Mouse (Mus musculus): ENCODE measurements around the gene Wrap73.

Wrap73 gene

DNA sequence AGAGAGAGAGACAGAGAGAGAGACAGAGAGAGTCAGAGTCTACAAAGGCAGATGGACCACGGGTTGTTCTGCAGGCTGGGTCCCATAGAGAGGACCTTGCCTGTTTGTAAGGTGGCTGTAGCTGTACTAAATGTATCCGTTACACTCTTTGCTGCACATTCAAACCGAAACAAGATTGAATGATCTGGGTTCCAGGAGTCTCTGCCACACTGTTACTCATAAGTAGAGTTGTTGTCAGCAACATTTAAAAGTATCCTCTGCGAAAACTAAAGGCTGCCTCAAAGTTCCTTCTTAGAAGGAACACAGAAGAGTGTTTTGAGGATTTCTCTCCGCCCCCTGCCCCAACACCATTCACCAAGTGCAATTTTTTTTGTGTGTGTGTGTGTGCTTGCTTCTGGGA, 5.0 kb upstream of the Wrap73 start:
- in situ Hi-C loops (cut with MboI; ENCODE audit: low sequenced_read_pairs), result no loop called here

- in situ Hi-C loops (cut with MboI; ENCODE audit: low sequenced_read_pairs), result no loop called here
Measured at GRCm38 (mm10) chr4:154139671-154140181, 2.4 kb upstream of the Wrap73 start.

DNA sequence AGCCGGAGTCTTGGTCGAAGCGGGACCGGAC, 2.2 kb upstream of the Wrap73 start, which contains the start of gene Trp73:
Gene Trp73 (minus strand): TSS at position 27 of the 31 bp plus-strand sequence.
- in situ Hi-C loops (cut with MboI; ENCODE audit: low sequenced_read_pairs), result no loop called here

GRCm38 (mm10) chr4:154140213-154141008, 1.8 kb upstream of the Wrap73 start:
- in situ Hi-C loops (cut with MboI; ENCODE audit: low sequenced_read_pairs), result no loop called here

GRCm38 (mm10) chr4:154141009-154141867, 934 bp upstream of the Wrap73 start:
- in situ Hi-C loops (cut with MboI; ENCODE audit: low sequenced_read_pairs), result no loop called here

GRCm38 (mm10) chr4:154144712-154145111, 2.5 kb downstream of the Wrap73 start:
- in situ Hi-C loops (cut with MboI; ENCODE audit: low sequenced_read_pairs), result no loop called here

GRCm38 (mm10) chr4:154146342-154146741, 4.2 kb downstream of the Wrap73 start:
- in situ Hi-C loops (cut with MboI; ENCODE audit: low sequenced_read_pairs), result no loop called here

DNA sequence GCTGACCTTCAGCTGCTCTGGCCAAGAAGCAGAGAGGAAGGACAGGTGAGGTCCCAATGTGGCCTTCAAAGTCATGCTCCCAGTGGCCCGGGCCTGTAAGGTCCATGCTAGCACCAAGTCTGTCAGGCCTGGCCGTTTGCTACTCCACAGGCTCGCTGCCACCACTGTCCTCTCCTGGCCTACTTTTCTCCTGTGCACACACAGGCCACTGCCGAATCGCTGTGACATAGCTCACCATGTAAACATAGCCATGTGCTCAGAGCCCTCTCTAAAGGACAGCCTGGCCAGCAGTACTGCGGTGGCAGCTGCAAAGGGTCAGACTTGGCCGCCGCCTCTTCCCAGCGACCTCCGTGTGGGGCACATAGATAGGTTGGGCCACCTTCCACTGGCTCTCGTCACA, 11.9 kb downstream of the Wrap73 start:
- in situ Hi-C loops (cut with MboI; ENCODE audit: low sequenced_read_pairs), result loop anchor here (25.0 kb wide), 1 partner anchor 908 kb away; the partner anchor contains the start of genes Pex10 and Plch2

- in situ Hi-C loops (cut with MboI; ENCODE audit: low sequenced_read_pairs), result loop anchor here (25.0 kb wide), 1 partner anchor 906 kb away; the partner anchor contains the start of genes Pex10 and Plch2
Measured at GRCm38 (mm10) chr4:154156050-154156449, 13.9 kb downstream of the Wrap73 start.

- in situ Hi-C loops (cut with MboI; ENCODE audit: low sequenced_read_pairs), result loop anchor here (25.0 kb wide), 1 partner anchor 904 kb away; the partner anchor contains the start of genes Pex10 and Plch2
Measured at GRCm38 (mm10) chr4:154157970-154158662, 15.9 kb downstream of the Wrap73 start.

DNA sequence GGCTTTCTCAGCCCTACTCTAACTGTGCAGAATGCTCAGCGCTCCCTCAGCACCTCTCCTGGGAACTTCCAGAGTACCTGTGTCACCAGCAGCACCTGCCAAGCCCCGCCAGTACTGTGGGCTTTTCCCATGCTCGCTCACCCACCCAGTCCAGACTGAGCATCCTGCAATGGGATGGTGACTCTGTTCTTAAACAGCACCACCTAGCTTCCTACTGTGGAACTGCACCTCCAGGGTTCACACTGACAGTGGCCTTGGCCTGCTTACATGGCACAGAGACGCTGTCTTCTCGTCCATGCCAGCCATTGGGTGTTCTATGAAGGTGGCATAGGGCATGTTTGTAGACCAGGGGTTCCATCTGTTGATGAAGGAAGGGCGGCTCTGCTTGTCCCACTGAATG, 16.8 kb downstream of the Wrap73 start:
- in situ Hi-C loops (cut with MboI; ENCODE audit: low sequenced_read_pairs), result loop anchor here (25.0 kb wide), 1 partner anchor 903 kb away; the partner anchor contains the start of genes Pex10 and Plch2

DNA sequence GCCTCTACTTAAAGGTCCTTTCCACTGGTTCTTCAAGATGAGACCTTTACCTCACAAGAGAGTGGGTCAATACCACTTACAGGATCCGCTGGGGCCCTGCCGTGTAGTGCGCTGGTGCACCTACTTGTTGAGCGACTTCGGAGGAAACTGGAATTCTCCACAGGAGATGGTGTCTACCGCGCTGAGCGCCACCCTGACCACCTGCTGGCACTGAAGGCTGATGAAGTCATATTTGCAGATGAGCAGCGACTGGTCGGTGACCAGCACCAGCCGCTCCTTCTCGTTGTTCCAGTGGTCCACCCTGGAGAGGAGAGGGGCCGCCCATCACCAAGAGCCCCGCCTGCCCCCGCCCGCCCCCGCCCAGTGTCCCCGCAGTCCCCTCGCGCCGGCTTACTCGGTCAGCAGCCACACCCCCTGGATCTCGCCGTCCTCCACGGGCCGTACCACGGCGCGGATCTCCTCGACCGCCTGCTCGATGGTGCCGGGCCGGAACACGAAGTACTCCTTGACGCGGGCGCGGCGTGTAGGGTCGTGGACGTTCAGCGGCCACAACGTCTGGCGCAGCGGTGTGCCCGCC, 17.9 kb downstream of the Wrap73 start:
- in situ Hi-C loops (cut with MboI; ENCODE audit: low sequenced_read_pairs), result loop anchor here (25.0 kb wide), 1 partner anchor 902 kb away; the partner anchor contains the start of genes Pex10 and Plch2

DNA sequence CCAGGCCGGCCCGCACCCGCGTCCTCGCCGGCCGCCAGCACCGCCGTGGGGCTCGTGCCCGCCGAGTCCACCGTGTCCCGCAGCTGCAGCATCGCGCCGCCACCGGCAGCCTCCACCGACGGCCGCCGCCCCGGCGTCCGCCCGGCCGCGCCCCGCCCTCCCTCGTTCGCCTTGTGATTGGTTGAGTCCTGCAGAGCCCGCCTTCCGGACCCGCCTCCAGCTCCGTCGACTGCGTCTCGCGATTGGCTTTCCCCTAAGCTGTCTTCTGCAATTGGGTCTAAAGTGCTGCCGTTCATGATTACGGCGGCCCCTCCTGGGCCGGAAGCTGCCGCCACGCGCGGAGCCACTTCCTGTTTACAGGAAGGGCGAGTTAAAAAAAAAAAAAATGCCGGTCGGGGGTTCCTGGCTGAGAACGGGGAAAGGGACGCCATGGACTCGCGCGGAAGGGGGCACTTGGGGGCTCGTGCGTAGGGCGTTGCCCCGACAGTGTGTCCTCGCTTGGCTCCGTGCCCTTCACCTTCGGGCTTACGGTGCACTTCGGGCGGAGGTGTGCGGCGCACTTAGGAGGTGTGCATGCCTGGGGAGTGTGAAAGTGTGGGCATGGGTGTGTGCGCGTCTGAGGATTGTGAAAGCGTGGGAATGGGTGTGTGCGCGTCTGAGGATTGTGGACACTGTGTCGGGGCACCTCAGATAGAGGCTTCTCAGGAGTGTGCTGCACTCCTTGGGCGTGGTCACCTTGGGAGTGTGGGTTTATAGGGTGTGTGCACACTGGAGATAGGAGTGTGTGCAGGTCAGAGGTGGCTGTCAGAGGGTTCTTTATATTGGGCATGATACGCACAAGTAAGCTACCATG, 18.6 kb downstream of the Wrap73 start, which contains the start of gene Tprgl:
Gene Tprgl (minus strand): TSS at position 129 of the 853 bp plus-strand sequence.
- in situ Hi-C loops (cut with MboI; ENCODE audit: low sequenced_read_pairs), result loop anchor here (25.0 kb wide), 1 partner anchor 902 kb away; the partner anchor contains the start of genes Pex10 and Plch2

DNA sequence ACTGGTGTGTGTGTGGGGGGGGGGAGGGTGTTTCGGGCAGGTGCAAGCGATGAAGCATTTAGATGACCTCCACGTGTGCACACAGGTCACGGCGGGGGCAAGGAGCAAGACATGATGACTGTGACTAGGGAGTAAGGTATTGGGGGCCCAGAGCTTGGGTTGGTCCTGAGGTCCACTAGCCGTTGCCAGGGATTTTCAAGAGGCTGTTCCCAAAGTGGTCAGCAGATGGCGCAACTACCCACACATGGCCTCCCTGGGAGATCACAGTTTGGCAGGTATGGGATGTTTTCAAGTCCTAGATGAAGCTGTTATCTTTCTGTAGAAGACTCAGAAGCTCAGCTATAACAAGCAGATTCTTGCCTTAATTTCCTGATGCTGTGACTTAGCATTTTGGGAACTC, 21.1 kb downstream of the Wrap73 start:
- in situ Hi-C loops (cut with MboI; ENCODE audit: low sequenced_read_pairs), result loop anchor here (25.0 kb wide), 1 partner anchor 899 kb away; the partner anchor contains the start of genes Pex10 and Plch2

- in situ Hi-C loops (cut with MboI; ENCODE audit: low sequenced_read_pairs), result loop anchor here (5.0 to 25.0 kb wide), 2 partner anchors 40 to 895 kb away; partner anchors contain the start of genes Pex10 and Plch2
Measured at GRCm38 (mm10) chr4:154167053-154167452, 24.9 kb downstream of the Wrap73 start.

DNA sequence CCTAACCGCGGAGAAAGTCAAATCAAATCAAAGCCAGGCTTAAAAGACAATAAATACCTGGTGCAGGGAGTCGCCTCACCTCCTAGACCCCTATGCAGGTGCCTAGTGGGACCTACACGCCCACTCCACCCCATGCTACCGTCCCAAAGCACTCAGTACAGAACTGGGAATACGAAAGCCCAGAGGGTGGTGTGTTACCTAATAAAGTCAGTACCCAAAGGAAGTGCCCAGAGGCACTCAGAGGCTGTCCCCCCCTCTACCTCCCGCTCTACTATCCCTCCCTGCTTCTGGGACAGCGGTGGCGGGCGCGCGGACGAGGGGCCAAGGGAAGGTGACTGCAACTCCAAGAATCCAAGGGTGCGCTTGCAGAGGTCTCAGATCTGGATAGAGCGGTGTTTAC, 27.8 kb downstream of the Wrap73 start:
- in situ Hi-C loops (cut with MboI; ENCODE audit: low sequenced_read_pairs), result loop anchor here (25.0 kb wide), 1 partner anchor 892 kb away; the partner anchor contains the start of genes Pex10 and Plch2

DNA sequence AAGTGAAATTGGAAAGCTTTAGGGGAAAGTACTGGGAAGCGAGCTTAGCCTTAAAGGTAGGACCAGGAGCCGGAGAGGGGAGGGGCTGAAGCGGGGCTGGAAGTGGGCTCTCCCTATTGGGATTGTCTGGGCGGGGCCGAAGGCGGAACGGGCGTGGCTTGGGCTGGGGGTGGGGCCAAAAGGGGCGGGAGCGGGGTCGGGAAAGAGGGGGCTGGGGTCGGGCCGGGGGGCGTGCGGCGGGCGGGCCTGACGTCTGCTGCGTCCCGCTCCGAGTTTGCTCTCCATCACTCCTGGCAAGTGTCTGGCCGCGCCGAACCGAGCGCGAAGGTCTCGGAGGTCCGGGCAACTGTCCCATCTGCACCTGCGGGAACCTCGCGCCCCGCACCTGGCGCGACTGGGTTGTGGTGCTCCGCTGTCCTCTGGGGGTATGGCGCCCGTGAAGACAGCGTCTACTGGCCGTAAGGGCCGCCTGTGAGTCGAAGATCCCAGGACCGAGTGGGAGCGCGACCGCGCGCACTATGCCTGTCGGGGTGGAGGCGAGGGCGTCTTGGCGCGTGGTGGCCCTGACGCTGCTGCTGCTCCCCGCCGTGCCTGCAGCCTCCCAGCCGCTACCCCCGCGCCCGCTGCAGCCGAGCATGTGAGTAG, 28.5 kb downstream of the Wrap73 start, which contains the start of gene Megf6:
Gene Megf6 (plus strand): TSS at position 225 of the 645 bp plus-strand sequence.
- in situ Hi-C loops (cut with MboI; ENCODE audit: low sequenced_read_pairs), result loop anchor here (25.0 kb wide), 1 partner anchor 892 kb away; the partner anchor contains the start of genes Pex10 and Plch2

- in situ Hi-C loops (cut with MboI; ENCODE audit: low sequenced_read_pairs), result loop anchor here (25.0 kb wide), 1 partner anchor 891 kb away; the partner anchor contains the start of genes Pex10 and Plch2
Measured at GRCm38 (mm10) chr4:154171151-154171930, 29.2 kb downstream of the Wrap73 start.

Measured in CH12F3 (cell line).